In the genomic region with DNA sequence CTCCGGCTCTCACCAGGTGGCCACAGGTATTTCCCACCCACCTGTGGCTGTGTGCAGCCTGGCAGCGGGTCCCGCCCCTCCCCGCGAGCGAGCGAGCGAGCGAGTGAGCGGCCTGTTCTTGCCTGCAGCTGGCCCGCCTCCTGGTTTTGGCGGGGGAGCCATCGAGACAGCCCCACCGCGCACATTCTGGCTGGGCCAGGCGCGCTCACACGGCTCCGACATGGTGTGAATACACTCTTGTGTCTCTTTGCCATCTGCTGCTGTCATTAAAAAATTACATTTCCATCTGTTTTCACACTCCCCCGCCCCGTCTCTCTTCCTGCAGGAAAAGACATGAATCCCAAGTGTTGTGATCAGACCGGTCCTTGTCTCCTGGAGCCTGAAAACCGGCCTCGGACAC, we compare ENCODE assay signal across 9 mouse cellular contexts. TPM values are rescaled to one million over a fixed set of nuclear protein-coding genes. Genes with fewer than 3 reads are reported as not detected.
DNase-seq lines count a peak whose midpoint lies in the region; ATAC-seq and TF ChIP-seq lines count a peak whose summit lies in the region.
"Had no signal": no experiment of that assay in that cellular context is flagged by ENCODE, and none has a peak within 500 bp of the region (broad histone marks: within the 10 kb centered on the region; RNA-seq: fewer than 3 reads in every experiment).

No protein-coding gene starts in this region.

- DNase-seq in gastrocnemius, adult 2 months = peak; percentile 57
- no peak for DNase-seq in gastrocnemius, adult 18-20 months (ENCODE audit: low spot score)
- peak; percentile 94 for DNase-seq in brain, adult 2 months (ENCODE audit: low read depth, low spot score)
- DNase-seq in forebrain, postnatal 0 days = peak; percentile 92
- DNase-seq in T-cell, adult 2 months (ENCODE audit: low spot score) = no peak
- DNase-seq in adrenal gland, postnatal 4 days (ENCODE audit: low spot score in 2 of 2) = no peak

- no peak for TF ChIP-seq CTCF in gastrocnemius, adult 2 months (IDR thresholded peaks at IDR 0.05)
- no peak for TF ChIP-seq CTCF in forebrain, postnatal 0 days (IDR thresholded peaks at IDR 0.05; ENCODE audit: low read depth)

- no peak overlapping the region for H3K9ac ChIP-seq in forebrain, postnatal 0 days
- no peak overlapping the region for H3K9ac ChIP-seq in intestine, embryonic 15.5 days
- no peak overlapping the region for H3K9ac ChIP-seq in limb, embryonic 15.5 days

- H3K27ac ChIP-seq in gastrocnemius, adult 2 months = peak overlapping the region; percentile 35; the same call in 1 of the 2 replicates
- H3K27ac ChIP-seq in forebrain, postnatal 0 days (ENCODE audit: low read depth, low read length) = peak overlapping the region; percentile 62
- no peak overlapping the region for H3K27ac ChIP-seq in intestine, embryonic 15.5 days
- H3K27ac ChIP-seq in limb, embryonic 15.5 days = 0 out of 2 replicates have a peak overlapping the region, but pooled peaks have one; percentile 8

- peak overlapping the region; percentile 24 for H3K4me2 ChIP-seq in forebrain, postnatal 0 days (ENCODE audit: low read depth)
- H3K4me2 ChIP-seq in intestine, embryonic 15.5 days (replicated peaks) = peak overlapping the region; percentile 53
- peak overlapping the region; percentile 42 for H3K4me2 ChIP-seq in limb, embryonic 15.5 days

- no peaks in the 10 kb centered on the region for H3K27me3 ChIP-seq in forebrain, postnatal 0 days (ENCODE audit: insufficient read depth, low read length)
- no peaks in the 10 kb centered on the region for H3K27me3 ChIP-seq in intestine, embryonic 15.5 days (replicated peaks)
- no peaks in the 10 kb centered on the region for H3K27me3 ChIP-seq in limb, embryonic 15.5 days

- intact Hi-C loops in gastrocnemius, adult 2 months (cut with DNase I) = loop anchor here (5.0 kb wide), 2 partner anchors 296 to 421 kb away; a partner anchor contains a TSS

- H3K4me1 ChIP-seq in forebrain, postnatal 0 days (ENCODE audit: insufficient read depth) = peaks cover 5% of the 10 kb centered on the region; the same call in 1 of the 2 replicates
- peaks cover 8% of the 10 kb centered on the region for H3K4me1 ChIP-seq in intestine, embryonic 15.5 days (replicated peaks)
- peaks cover 22% of the 10 kb centered on the region for H3K4me1 ChIP-seq in limb, embryonic 15.5 days

- H3K4me3 ChIP-seq in gastrocnemius, adult 2 months = peak overlapping the region; percentile 52
- no peak overlapping the region for H3K4me3 ChIP-seq in forebrain, postnatal 0 days (ENCODE audit: low read depth, low read length)
- no peak overlapping the region for H3K4me3 ChIP-seq in intestine, embryonic 15.5 days (replicated peaks)
- H3K4me3 ChIP-seq in limb, embryonic 15.5 days = peak overlapping the region; percentile 11

- H3K9me3 ChIP-seq in forebrain, postnatal 0 days (ENCODE audit: low read length) = no peaks in the 10 kb centered on the region
- H3K9me3 ChIP-seq in intestine, embryonic 15.5 days = no peaks in the 10 kb centered on the region
- H3K9me3 ChIP-seq in limb, embryonic 15.5 days = no peaks in the 10 kb centered on the region

- WGBS in forebrain, postnatal 0 days = 26% methylated on average over 24 of the region's 24 CpGs
- 22% methylated on average over 24 of the region's 24 CpGs for WGBS in intestine, embryonic 15.5 days
- 13% methylated on average over 24 of the region's 24 CpGs for WGBS in limb, embryonic 15.5 days

- peak; percentile 92 for ATAC-seq in forebrain, postnatal 0 days
- peak; percentile 52 for ATAC-seq in intestine, embryonic 15.5 days
- peak; percentile 27; the same call in 1 of the 2 replicates for ATAC-seq in limb, embryonic 15.5 days (ENCODE audit: insufficient number of reproducible peaks, low FRiP score, low TSS enrichment, low read depth)

- no peaks in the 10 kb centered on the region for H3K36me3 ChIP-seq in forebrain, postnatal 0 days (ENCODE audit: insufficient read depth)
- no peaks in the 10 kb centered on the region for H3K36me3 ChIP-seq in intestine, embryonic 15.5 days
- no peaks in the 10 kb centered on the region for H3K36me3 ChIP-seq in limb, embryonic 15.5 days

RNA-seq across cellular contexts. Expression of a gene that starts 9.5 kb away (rescaled TPM):
- total RNA-seq in gastrocnemius, adult 2 months (2021) = under 1 TPM; 0.36 to 0.67 TPM
- under 1 TPM in 1 of 2 experiments, not detected in 1; 0.80 TPM for total RNA-seq in gastrocnemius, adult 18-20 months (2021)
- 2.6 and 5.3 TPM in 2 replicates for total RNA-seq in forebrain, postnatal 0 days (2014; rRNA removed)
- 9.6 and 10.7 TPM in 2 replicates for polyA plus RNA-seq in forebrain, postnatal 0 days (2015; fragmentation: Nextera tagmentation; extraction: Ambion mirVana)
- 88.4 and 88.8 TPM in 2 replicates for polyA plus RNA-seq in intestine, embryonic 15.5 days (2015; fragmentation: Nextera tagmentation; extraction: Ambion mirVana)
- 81.4 and 85.2 TPM in 2 replicates for polyA plus RNA-seq in limb, embryonic 15.5 days (2015; fragmentation: Nextera tagmentation; extraction: Ambion mirVana)
- total RNA-seq in adrenal gland, postnatal 4 days (2021) = 10 to 100 TPM; 36.6 to 39.3 TPM

RNA-seq across cellular contexts. Expression of a gene that starts 48.9 kb away (rescaled TPM):
- 1 to 10 TPM in 1 of 2 experiments, under 1 TPM in 1; 0.77 to 1.0 TPM for total RNA-seq in gastrocnemius, adult 2 months (2021)
- total RNA-seq in gastrocnemius, adult 18-20 months (2021) = 1 to 10 TPM in 1 of 2 experiments, under 1 TPM in 1; 0.37 to 1.0 TPM
- 18.5 and 25.9 TPM in 2 replicates for total RNA-seq in forebrain, postnatal 0 days (2014; rRNA removed)
- 21.7 and 22.7 TPM in 2 replicates for polyA plus RNA-seq in forebrain, postnatal 0 days (2015; fragmentation: Nextera tagmentation; extraction: Ambion mirVana)
- 1.3 and 2.5 TPM in 2 replicates for polyA plus RNA-seq in intestine, embryonic 15.5 days (2015; fragmentation: Nextera tagmentation; extraction: Ambion mirVana)
- 7.7 and 9.9 TPM in 2 replicates for polyA plus RNA-seq in limb, embryonic 15.5 days (2015; fragmentation: Nextera tagmentation; extraction: Ambion mirVana)
- 1 to 10 TPM; 5.4 to 7.5 TPM for total RNA-seq in adrenal gland, postnatal 4 days (2021)
- total RNA-seq: neutrophil, adult 5-6 weeks had no signal

Comparison
In these comparisons a context has a peak if more than half of its experiments do, and no peak if none do; other contexts are left out.
1. DNase-seq: peak in gastrocnemius, adult 2 months (single experiment), brain, adult 2 months (single experiment) and forebrain, postnatal 0 days (single experiment); none in gastrocnemius, adult 18-20 months (single experiment), T-cell, adult 2 months (single experiment) and adrenal gland, postnatal 4 days (0 of 2).
2. H3K4me3 ChIP-seq: peak in gastrocnemius, adult 2 months (single experiment) and limb, embryonic 15.5 days (single experiment); none in forebrain, postnatal 0 days (single experiment) and intestine, embryonic 15.5 days (single experiment).
3. ATAC-seq: peak in every context shown above with its lines; median percentile 92 in forebrain, postnatal 0 days; 52 in intestine, embryonic 15.5 days; 27 in limb, embryonic 15.5 days.
4. Peak in every context shown above with its lines, with median percentiles within 50 percentile points of each other: H3K4me2 ChIP-seq.